Mouse (Mus musculus): ENCODE measurements at regions not wholly inside any gene's neighbourhood (a gene's known extent, or its start where the extent isn't known, plus 50 kb on each side); places are given as distances from the start of the nearest gene placed in this dataset.
A peak's percentile ranks its signal among the peaks of the same experiment; 100 is the strongest.

DNA sequence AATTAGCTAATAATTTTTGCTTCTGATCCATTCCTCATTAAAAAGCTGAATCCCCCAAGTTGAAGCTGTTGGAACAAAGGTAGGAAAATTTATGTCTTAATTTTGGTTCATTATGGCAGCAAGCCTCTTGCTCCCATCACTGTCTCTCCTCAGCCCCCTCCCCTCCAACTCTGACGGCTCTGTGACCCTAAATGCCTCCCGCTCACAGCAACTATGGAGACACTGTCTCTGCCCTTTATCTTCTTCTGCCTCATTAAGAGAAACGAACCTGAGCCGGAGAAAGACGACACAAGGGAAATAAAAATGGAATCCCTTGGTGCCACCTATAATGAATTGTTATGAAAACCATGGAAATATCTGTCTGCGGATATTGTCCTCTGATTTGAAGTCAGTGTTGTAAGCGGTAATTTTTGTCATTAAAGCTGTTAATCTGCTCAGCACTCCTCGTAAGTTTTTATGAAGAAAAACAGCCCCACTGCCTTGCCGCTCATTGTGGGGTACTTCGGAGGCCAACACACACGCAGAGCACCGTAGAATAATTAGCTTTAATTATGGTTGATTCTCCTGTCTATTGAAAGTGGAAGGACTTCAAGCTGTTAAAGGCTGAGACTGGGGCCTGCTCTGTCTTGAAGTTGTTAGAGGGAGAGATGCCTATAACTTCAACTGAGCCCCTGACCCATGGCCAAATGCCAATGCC lies 208.1 kb upstream of the Clint1 start:
- Histone ChIP-seq H3K4me1 (replicated peaks; ENCODE audit: control insufficient read depth, insufficient read depth, low read length) (no peaks in the 10 kb centered on the region), H3K9ac (ENCODE audit: low read length) (no peak overlapping the region), H3K4me3 (ENCODE audit: low read depth, low read length) (no peak overlapping the region), H3K9me3 (ENCODE audit: control insufficient read depth, low read length) (no peaks in the 10 kb centered on the region), H3K36me3 (ENCODE audit: control insufficient read depth, insufficient read depth, low read length) (no peaks in the 10 kb centered on the region), H3K27ac (ENCODE audit: low read depth, low read length) (no peak overlapping the region), H3K27me3 (ENCODE audit: control insufficient read depth, insufficient read depth, low read length) (no peaks in the 10 kb centered on the region), H3K4me2 (ENCODE audit: low read depth, low read length, severe bottlenecking) (no peak overlapping the region)
- 56% methylated on average over 12 of the region's 12 CpGs for WGBS
- ATAC-seq (replicated peaks; ENCODE audit: low FRiP score) (no peak), DNase-seq (ENCODE audit: low spot score) (no peak)

- ATAC-seq (replicated peaks; ENCODE audit: low FRiP score), result no peak
- Histone ChIP-seq H3K9ac (ENCODE audit: low read length) (no peak overlapping the region), H3K4me2 (ENCODE audit: low read depth, low read length, severe bottlenecking) (no peak overlapping the region), H3K4me1 (replicated peaks; ENCODE audit: control insufficient read depth, insufficient read depth, low read length) (no peaks in the 10 kb centered on the region), H3K27ac (ENCODE audit: low read depth, low read length) (no peak overlapping the region), H3K27me3 (ENCODE audit: control insufficient read depth, insufficient read depth, low read length) (no peaks in the 10 kb centered on the region), H3K4me3 (ENCODE audit: low read depth, low read length) (no peak overlapping the region), H3K36me3 (ENCODE audit: control insufficient read depth, insufficient read depth, low read length) (no peaks in the 10 kb centered on the region), H3K9me3 (ENCODE audit: control insufficient read depth, low read length) (no peaks in the 10 kb centered on the region)
- WGBS, result 64% methylated on average over 3 of the region's 3 CpGs
- no peak for DNase-seq (ENCODE audit: low spot score)
Observed at GRCm38 (mm10) chr11:45645815-45646214, 206.0 kb upstream of the Clint1 start.

DNA sequence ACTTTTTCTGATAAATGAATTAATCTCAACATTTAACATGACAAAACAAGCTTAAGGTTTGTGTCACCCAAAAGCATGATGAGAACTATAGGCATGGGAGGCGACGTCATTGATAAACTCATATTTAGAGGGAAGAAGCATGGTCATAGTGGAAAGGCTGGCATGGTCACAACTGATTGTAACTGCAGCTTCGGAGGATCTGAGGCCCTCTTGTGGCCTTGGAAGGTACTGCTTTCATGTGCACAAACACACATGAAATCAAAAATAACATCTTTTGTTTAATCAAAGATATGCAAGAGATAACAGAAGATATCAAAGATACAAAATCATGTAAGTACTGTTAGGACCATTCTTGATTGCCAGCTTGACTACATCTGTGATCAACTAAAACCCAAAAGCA lies 204.0 kb upstream of the Clint1 start:
- no peak overlapping the region for H3K4me2 ChIP-seq (ENCODE audit: low read depth, low read length, severe bottlenecking)
- H3K9ac ChIP-seq (ENCODE audit: low read length), result no peak overlapping the region
- no peaks in the 10 kb centered on the region for H3K4me1 ChIP-seq (replicated peaks; ENCODE audit: control insufficient read depth, insufficient read depth, low read length)
- DNase-seq (ENCODE audit: low spot score) (no peak), ATAC-seq (replicated peaks; ENCODE audit: low FRiP score) (no peak)
- H3K27ac ChIP-seq (ENCODE audit: low read depth, low read length), result no peak overlapping the region
- no peak overlapping the region for H3K4me3 ChIP-seq (ENCODE audit: low read depth, low read length)
- H3K27me3 ChIP-seq (ENCODE audit: control insufficient read depth, insufficient read depth, low read length), result no peaks in the 10 kb centered on the region
- WGBS, result 69% methylated on average over 3 of the region's 3 CpGs
- no peaks in the 10 kb centered on the region for H3K36me3 ChIP-seq (ENCODE audit: control insufficient read depth, insufficient read depth, low read length)
- no peaks in the 10 kb centered on the region for H3K9me3 ChIP-seq (ENCODE audit: control insufficient read depth, low read length)

DNA sequence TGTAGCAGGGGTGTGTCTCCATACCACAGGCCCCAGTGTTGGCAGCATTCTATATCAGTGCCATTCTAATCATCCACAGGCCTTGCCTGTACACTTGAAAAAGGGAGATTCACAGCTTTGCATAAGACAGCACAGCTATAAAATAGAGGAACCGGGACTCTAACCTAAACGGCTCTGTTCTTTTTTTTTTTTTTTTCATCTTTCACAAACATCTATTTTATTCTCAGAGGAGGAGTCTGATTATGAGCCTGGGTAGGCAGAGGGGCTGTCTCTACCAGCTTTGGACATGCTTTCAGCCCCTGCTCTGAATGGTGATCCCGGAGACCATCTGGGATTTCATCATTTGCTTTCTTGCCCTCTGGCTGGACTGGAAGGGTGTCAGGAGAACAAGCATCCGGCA lies 195.6 kb upstream of the Clint1 start:
- ATAC-seq (replicated peaks; ENCODE audit: low FRiP score) (no peak), DNase-seq (ENCODE audit: low spot score) (no peak)
- Histone ChIP-seq H3K36me3 (ENCODE audit: control insufficient read depth, insufficient read depth, low read length) (no peaks in the 10 kb centered on the region), H3K27ac (ENCODE audit: low read depth, low read length) (no peak overlapping the region), H3K4me1 (replicated peaks; ENCODE audit: control insufficient read depth, insufficient read depth, low read length) (no peaks in the 10 kb centered on the region), H3K4me3 (ENCODE audit: low read depth, low read length) (no peak overlapping the region), H3K27me3 (ENCODE audit: control insufficient read depth, insufficient read depth, low read length) (no peaks in the 10 kb centered on the region), H3K9me3 (ENCODE audit: control insufficient read depth, low read length) (no peaks in the 10 kb centered on the region), H3K9ac (ENCODE audit: low read length) (no peak overlapping the region), H3K4me2 (ENCODE audit: low read depth, low read length, severe bottlenecking) (no peak overlapping the region)
- WGBS, result 92% methylated on average over 4 of the region's 4 CpGs

DNA sequence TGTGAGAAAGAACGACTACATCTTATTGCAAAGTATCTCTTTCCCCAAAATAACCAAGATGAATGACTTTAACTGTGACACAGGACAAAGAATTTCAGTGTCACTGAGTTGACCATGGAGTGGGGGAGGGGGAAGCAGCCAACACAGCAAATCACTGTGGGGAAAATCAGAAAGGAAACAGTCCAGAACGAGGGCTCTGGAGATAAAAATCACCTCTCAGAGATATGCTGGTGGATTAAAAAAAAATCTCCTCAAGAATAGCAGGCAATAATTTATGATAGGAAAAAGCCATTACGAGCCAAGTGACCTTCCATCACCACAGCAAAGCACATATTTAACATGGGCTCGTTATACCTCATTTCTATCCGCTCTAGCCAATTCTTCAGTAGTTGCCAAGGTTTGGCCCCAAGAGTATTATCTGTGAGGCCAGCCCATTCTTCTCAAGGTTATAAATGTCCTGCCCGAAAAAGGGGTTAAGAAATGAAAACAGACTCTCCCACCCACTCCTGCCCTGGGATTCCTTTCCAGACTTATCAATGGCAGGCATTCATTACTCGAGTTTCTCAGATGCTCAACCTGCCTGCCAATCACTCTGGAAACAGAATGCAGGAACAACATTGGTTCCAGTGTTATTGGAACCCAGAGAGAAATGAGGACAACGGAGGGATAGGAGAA lies 181.6 kb upstream of the Clint1 start:
- Histone ChIP-seq H3K9me3 (ENCODE audit: control insufficient read depth, low read length) (no peaks in the 10 kb centered on the region), H3K27ac (ENCODE audit: low read depth, low read length) (no peak overlapping the region), H3K4me2 (ENCODE audit: low read depth, low read length, severe bottlenecking) (no peak overlapping the region), H3K27me3 (ENCODE audit: control insufficient read depth, insufficient read depth, low read length) (no peaks in the 10 kb centered on the region), H3K4me1 (replicated peaks; ENCODE audit: control insufficient read depth, insufficient read depth, low read length) (no peaks in the 10 kb centered on the region), H3K36me3 (ENCODE audit: control insufficient read depth, insufficient read depth, low read length) (no peaks in the 10 kb centered on the region), H3K4me3 (ENCODE audit: low read depth, low read length) (no peak overlapping the region), H3K9ac (ENCODE audit: low read length) (no peak overlapping the region)
- DNase-seq (ENCODE audit: low spot score) (no peak), ATAC-seq (replicated peaks; ENCODE audit: low FRiP score) (no peak)
- WGBS, result 47% methylated on average over 8 of the region's 8 CpGs

DNA sequence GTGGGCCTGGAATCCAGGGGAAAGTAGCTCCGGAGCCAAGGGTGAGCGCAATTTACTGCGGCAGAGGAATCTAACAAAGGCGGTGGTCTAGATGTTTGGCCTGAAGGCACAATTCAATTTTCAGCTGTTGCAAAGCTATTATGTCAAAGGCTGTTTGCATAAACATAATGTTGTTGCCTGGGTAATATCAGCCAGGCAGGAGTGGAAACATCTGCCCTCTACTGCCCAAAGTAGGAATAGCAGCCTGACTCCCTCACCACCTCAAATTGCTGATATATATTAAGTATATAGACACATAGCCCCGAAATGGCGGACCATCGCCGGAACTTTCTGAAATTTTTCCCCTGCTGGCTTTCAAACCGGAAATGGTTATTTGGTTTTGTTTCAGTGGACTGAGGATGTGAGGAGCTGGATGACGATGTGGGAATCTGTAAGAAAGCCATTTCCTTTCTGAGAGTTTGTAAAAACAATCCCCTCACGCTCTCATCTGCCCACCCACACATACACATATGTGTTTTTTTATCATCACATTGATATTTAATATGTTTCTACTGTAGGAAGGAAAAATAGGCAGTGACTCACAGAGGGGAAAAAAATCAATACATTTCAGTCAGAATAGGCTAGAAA lies 173.1 kb upstream of the Clint1 start:
- Histone ChIP-seq H3K9me3 (ENCODE audit: control insufficient read depth, low read length) (no peaks in the 10 kb centered on the region), H3K27ac (ENCODE audit: low read depth, low read length) (no peak overlapping the region), H3K4me3 (ENCODE audit: low read depth, low read length) (no peak overlapping the region), H3K4me2 (ENCODE audit: low read depth, low read length, severe bottlenecking) (no peak overlapping the region), H3K36me3 (ENCODE audit: control insufficient read depth, insufficient read depth, low read length) (no peaks in the 10 kb centered on the region), H3K9ac (ENCODE audit: low read length) (no peak overlapping the region), H3K4me1 (replicated peaks; ENCODE audit: control insufficient read depth, insufficient read depth, low read length) (no peaks in the 10 kb centered on the region), H3K27me3 (ENCODE audit: control insufficient read depth, insufficient read depth, low read length) (no peaks in the 10 kb centered on the region)
- DNase-seq (ENCODE audit: low spot score), result peak; percentile 79
- no peak for ATAC-seq (replicated peaks; ENCODE audit: low FRiP score)
- 63% methylated on average over 11 of the region's 11 CpGs for WGBS

GRCm38 (mm10) chr11:45679293-45679673 lies 172.6 kb upstream of the Clint1 start:
- WGBS, result 89% methylated on average over 9 of the region's 9 CpGs
- ATAC-seq (replicated peaks; ENCODE audit: low FRiP score) (no peak), DNase-seq (ENCODE audit: low spot score) (no peak)
- Histone ChIP-seq H3K4me2 (ENCODE audit: low read depth, low read length, severe bottlenecking) (no peak overlapping the region), H3K9me3 (ENCODE audit: control insufficient read depth, low read length) (no peaks in the 10 kb centered on the region), H3K9ac (ENCODE audit: low read length) (no peak overlapping the region), H3K4me3 (ENCODE audit: low read depth, low read length) (no peak overlapping the region), H3K4me1 (replicated peaks; ENCODE audit: control insufficient read depth, insufficient read depth, low read length) (no peaks in the 10 kb centered on the region), H3K36me3 (ENCODE audit: control insufficient read depth, insufficient read depth, low read length) (no peaks in the 10 kb centered on the region), H3K27me3 (ENCODE audit: control insufficient read depth, insufficient read depth, low read length) (no peaks in the 10 kb centered on the region), H3K27ac (ENCODE audit: low read depth, low read length) (no peak overlapping the region)

GRCm38 (mm10) chr11:45685571-45685970 lies 166.3 kb upstream of the Clint1 start:
- ATAC-seq (replicated peaks; ENCODE audit: low FRiP score) (no peak), DNase-seq (ENCODE audit: low spot score) (no peak)
- H3K27me3 ChIP-seq (ENCODE audit: control insufficient read depth, insufficient read depth, low read length), result no peaks in the 10 kb centered on the region
- no peaks in the 10 kb centered on the region for H3K9me3 ChIP-seq (ENCODE audit: control insufficient read depth, low read length)
- WGBS, result 88% methylated on average over 5 of the region's 5 CpGs
- H3K27ac ChIP-seq (ENCODE audit: low read depth, low read length), result no peak overlapping the region
- H3K4me2 ChIP-seq (ENCODE audit: low read depth, low read length, severe bottlenecking), result no peak overlapping the region
- H3K36me3 ChIP-seq (ENCODE audit: control insufficient read depth, insufficient read depth, low read length), result no peaks in the 10 kb centered on the region
- no peak overlapping the region for H3K4me3 ChIP-seq (ENCODE audit: low read depth, low read length)
- no peaks in the 10 kb centered on the region for H3K4me1 ChIP-seq (replicated peaks; ENCODE audit: control insufficient read depth, insufficient read depth, low read length)
- H3K9ac ChIP-seq (ENCODE audit: low read length), result no peak overlapping the region

DNA sequence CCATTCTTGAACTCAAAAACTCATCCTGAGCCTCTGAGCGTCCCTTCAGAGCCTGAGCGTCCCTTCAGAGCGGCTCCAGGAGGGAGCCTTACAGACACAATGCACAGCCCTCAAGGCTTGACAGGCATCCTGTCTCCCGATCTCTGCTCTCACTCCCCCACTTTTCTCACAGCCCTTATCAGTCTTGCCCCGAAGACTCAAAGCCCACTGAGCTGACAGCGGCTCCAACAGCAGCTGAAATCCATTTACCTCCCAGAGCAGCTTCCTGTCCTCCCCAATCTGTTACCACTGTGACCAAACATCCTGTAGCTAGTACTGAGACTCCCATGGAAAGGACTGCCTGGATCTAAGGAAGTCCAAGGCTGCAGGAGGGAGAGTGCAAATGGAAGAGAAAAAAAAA lies 158.6 kb upstream of the Clint1 start:
- Histone ChIP-seq H3K9me3 (ENCODE audit: control insufficient read depth, low read length) (no peaks in the 10 kb centered on the region), H3K4me1 (replicated peaks; ENCODE audit: control insufficient read depth, insufficient read depth, low read length) (no peaks in the 10 kb centered on the region), H3K4me3 (ENCODE audit: low read depth, low read length) (no peak overlapping the region), H3K27ac (ENCODE audit: low read depth, low read length) (no peak overlapping the region), H3K36me3 (ENCODE audit: control insufficient read depth, insufficient read depth, low read length) (no peaks in the 10 kb centered on the region), H3K27me3 (ENCODE audit: control insufficient read depth, insufficient read depth, low read length) (no peaks in the 10 kb centered on the region), H3K9ac (ENCODE audit: low read length) (no peak overlapping the region), H3K4me2 (ENCODE audit: low read depth, low read length, severe bottlenecking) (no peak overlapping the region)
- no peak for ATAC-seq (replicated peaks; ENCODE audit: low FRiP score)
- WGBS, result 67% methylated on average over 6 of the region's 6 CpGs
- DNase-seq (ENCODE audit: low spot score), result no peak

Measured in forebrain, embryonic 11.5 days (tissue).